Mouse (Mus musculus): ENCODE measurements around the gene Gng12.

Gene Gng12

DNA sequence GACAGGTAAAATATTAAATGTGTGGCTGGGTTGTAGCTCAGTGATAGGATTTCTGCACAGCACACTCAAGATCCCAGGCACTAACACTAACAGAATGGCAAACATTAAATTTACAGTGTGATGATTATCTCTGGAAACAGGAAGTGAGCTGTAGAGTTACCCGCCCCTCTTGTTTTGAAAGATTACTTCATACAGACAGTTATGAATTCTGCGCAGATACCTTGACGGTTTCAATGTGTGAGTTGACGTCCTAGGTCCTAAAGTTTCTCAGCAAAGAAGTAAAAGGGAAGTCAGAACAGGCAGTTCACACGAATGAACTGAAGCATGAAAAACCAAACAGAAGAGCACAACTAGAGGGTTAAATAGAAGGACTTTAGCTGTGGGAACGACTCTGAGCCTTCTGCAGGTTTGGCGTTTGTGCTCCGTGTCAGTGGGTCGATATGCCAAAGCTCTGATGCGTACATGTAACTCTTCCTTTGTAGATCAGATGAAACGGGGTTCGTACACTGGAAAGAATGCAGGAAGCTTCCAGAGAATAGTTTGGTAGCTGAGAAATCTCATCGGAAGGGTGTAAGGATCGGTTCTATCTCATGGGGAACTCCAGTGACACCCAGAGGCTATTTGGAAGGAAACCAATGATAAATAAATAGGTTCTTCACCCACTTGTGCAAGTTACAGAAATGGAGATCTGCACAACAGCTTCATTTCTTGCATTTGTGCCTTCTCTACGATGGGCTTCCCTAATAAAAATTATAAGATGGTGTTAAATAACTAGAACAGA, 160.1 kb downstream of the Gng12 start:
- DNase-seq (ENCODE audit: low spot score in 2 of 2) = no peak

- DNase-seq (ENCODE audit: low spot score in 2 of 2) = no peak
These were observed 160.8 kb downstream of the Gng12 start for GRCm38 (mm10) chr6:67056889-67057564.

DNA sequence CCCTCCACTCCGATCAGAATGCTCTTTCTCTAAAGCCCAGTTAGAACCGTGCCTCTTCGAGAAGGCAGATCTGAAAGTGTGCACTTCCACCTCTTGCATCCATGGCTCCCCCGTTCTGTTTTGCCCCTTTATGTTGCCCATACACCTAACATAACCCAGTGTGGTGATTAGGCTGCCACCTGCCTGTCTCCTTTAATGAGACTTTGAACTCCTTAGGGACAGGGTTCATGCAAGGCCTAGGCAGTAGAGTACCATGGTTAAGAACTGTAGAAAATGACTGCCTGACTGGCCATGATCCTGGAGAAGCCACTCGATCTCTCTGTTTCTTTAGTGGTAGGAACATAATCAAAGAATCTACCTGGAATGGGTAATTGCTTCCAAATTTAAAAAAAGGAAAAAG, 161.4 kb downstream of the Gng12 start:
- no peak for DNase-seq (ENCODE audit: low spot score in 2 of 2)

DNA sequence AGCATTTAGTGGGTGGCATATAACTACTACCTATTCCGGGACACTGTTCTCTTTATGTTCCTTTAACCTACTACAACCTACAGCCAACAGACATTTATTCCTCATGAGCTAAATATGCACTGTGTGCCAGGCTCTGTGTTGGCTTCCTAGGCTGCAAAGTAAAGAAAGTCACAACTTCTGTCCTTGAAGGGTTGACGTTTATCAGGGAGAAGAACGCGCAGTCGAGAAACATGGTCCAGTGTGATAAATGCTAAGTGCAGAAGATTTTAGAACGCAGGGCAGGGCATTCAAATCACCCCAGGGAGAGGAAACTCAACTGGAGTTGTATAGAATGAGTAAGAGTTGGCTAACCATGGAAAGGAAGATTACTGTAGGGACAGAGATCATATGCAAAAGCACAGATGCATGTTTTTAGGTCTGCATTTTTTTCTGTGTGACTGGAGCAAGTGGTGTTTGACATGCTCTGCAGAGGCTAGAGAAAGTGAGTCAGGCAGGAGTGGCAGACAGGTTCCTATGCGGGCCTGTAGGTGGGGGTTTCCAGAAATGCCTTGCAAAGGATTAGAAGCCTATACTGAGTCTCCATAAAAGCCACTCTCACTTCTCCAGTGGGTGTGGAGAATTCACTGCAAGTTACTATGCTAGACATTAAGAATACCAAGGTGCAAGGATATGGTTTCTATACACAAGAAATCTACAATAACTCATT, 161.9 kb downstream of the Gng12 start:
- DNase-seq (ENCODE audit: low spot score in 2 of 2) = no peak

- no peak for DNase-seq (ENCODE audit: low spot score in 2 of 2)
These were observed 163.9 kb downstream of the Gng12 start for GRCm38 (mm10) chr6:67060057-67060456.

- no peak for DNase-seq (ENCODE audit: low spot score in 2 of 2)
These were observed 173.1 kb downstream of the Gng12 start for GRCm38 (mm10) chr6:67069219-67069762.

DNA sequence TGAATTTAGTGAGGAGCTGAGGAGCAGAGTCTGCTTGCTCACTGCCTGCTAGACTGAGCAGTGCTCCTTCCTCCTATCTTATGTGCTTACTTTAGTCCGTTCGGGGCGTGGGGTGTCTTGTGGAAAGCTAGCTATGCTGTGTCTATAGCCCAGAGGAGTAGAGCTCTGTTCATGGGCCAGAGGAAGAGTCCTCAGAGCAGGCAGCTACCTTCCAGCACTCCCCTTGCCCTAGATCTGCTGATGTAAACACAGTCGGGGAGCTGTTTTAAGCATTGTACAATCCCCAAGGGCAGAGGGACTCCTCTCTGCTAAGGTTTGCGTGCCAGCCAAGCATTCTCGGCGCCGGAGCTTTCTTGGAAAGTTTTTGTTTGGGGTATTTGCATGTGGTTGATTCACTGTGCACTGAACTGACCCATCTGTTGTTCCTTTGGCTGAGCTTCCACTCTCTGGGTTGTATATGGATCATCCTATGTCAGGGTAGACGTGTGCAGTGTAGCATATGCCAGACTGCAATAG, 173.7 kb downstream of the Gng12 start:
- no peak for DNase-seq (ENCODE audit: low spot score in 2 of 2)

All from right cerebral cortex, adult 2 months (tissue).